Mouse (Mus musculus): ENCODE data around the gene Srpk2.

- TF ChIP-seq ZKSCAN1 (IDR thresholded peaks at IDR 0.05; ENCODE audit: low read depth, low read length) (no peak), TBP (IDR thresholded peaks at IDR 0.05; ENCODE audit: low read depth, low read length) (no peak), CTCF (IDR thresholded peaks at IDR 0.05 in 2 of 3, conservative IDR thresholded peaks at IDR 0.05 in 1 of 3; ENCODE audit: control insufficient read depth in 1 of 3, insufficient read depth in 1 of 3, low read depth in 2 of 3, low read length in 3 of 3, poor library complexity in 1 of 3, severe bottlenecking in 1 of 3) (no peak), MAX (IDR thresholded peaks at IDR 0.05; ENCODE audit: low read length) (peak; percentile 67), MAZ (IDR thresholded peaks at IDR 0.05; ENCODE audit: low read depth, low read length) (no peak), CHD2 (IDR thresholded peaks at IDR 0.05; ENCODE audit: low read length) (no peak), TAL1 (IDR thresholded peaks at IDR 0.05; ENCODE audit: low read length) (no peak), HCFC1 (IDR thresholded peaks at IDR 0.05; ENCODE audit: low read depth, low read length) (peak; percentile 19; the same call in 1 of the 2 replicates), KAT2A (conservative IDR thresholded peaks at IDR 0.05; ENCODE audit: low read depth, low read length) (no peak), POLR2A (IDR thresholded peaks at IDR 0.05; ENCODE audit: control insufficient read depth in 1 of 2, insufficient read depth in 1 of 2, low read depth in 1 of 2, low read length in 2 of 2, poor library complexity in 1 of 2) (no peak), USF2 (IDR thresholded peaks at IDR 0.05; ENCODE audit: borderline replicate concordance in 1 of 2, insufficient read depth in 1 of 2, low read depth in 1 of 2, low read length in 2 of 2) (no peak)
Measured at GRCm38 (mm10) chr5:23717469-23718181, 33.2 kb upstream of the Srpk2 start.
